Mouse (Mus musculus): ENCODE measurements at regions not wholly inside any gene's neighbourhood (a gene's known extent, or its start where the extent isn't known, plus 50 kb on each side); places are given as distances from the start of the nearest gene placed in this dataset.

DNA sequence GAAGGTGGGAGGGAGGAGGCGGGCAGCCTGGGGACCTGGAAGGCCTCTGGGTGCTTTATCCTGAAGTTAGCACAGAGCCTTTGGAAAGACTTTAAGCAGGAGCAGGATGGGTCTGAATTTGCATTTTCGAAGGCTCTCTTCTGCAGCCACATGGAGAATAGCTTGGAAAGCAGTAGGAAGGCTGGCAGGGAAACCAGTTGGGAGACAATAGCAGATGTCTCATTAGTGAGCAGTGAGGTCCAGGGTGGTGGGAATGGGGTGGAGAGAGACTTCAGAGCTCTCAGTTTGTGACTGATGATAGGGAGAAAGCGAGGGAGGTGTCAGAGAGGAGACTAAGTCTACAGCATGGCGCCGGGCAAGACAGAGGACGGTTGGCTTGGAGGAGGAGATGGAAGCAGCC, 199.1 kb downstream of the Cbln1 start:
- in situ Hi-C loops (cut with MseI, MboI), result no loop called here

DNA sequence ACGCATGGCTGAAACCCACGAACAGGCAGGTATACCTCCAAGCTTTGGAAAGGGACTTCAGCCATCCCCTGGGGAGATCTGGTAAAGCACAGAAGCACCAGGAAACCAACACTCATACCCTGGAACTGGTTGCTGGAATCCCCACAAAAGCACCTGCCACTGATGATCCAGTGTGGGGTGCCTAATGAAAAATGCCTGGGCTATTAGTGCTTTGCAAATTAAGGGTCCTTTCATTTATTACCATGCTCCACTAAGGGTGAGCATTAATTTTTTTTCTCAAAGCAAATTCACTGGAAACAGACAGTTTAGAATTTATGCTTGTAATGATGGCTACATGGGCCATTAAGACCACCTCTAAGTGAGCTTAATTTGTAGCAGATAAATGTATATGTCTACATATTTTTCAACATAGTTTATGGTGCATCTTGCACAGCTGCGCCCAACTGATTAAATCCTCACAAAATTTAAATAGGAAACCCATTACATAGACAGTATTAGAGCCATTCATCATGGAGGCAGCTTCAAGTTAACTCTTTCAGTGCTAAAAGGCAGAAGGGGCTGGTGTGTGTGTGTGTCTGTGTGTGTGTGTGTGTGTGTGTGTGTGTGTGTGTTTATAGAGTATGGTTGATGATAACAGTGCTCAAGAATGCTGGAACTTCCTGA, 201.8 kb downstream of the Cbln1 start:
- in situ Hi-C loops (cut with MseI, MboI), result no loop called here

DNA sequence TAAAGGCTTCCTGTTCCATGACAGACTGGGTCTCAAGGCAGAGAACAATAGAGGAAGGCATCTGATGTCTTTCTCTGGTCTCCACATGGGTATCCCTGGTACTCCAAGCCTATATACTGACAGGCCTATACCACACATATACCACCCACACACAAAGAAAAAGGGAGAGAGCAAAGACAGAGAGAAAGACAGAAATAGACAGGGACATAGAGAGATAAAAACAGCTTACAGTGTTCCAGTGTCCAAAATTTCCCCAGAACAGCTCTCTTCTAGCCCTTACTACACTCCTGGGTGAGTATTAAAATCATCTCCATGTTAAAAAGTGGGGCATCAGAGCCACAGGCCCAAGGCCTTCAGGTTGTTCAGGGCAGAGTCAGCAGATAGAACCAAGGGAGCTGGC, 204.2 kb downstream of the Cbln1 start:
- in situ Hi-C loops (cut with MseI, MboI), result no loop called here

DNA sequence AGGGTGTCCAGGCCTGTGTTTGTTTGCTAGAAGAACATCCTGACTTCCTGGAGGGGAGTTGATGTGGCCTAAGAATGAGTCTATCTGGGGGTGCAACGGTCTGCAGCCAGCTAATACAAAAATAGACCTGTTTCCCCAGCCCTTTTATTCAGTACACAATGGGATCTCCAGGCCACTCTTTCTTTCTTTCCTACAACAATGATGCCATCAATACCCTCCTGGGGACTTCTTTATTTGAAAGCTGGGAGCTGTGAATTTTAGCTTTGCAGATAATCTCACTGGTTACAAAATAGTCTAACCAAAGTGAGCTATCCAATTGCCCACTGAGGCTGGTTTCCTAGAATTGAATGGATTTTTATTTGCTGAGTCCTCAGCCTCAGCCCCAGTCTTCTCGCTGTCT, 207.4 kb downstream of the Cbln1 start:
- in situ Hi-C loops (cut with MseI, MboI), result no loop called here

DNA sequence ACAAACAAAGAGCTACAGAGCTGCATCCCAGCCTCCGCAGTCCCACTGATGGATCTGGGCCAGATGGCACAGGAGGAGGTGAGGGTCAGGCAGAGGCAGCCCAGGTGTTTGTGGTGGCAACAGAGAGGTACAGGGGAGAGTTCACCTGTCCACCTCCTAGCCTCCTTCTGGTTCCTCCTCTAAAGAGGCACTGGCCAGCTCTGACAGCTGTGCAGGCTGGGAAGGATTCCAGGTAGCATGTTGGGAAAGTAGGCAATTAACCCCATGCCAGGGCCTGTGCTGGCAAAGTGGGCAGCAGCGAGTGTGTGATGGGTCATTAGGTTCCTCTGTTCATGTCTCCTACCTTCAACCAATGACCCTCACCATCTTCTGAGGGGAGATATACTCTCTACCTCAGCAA, 212.1 kb downstream of the Cbln1 start:
- in situ Hi-C loops (cut with MseI, MboI), result no loop called here

DNA sequence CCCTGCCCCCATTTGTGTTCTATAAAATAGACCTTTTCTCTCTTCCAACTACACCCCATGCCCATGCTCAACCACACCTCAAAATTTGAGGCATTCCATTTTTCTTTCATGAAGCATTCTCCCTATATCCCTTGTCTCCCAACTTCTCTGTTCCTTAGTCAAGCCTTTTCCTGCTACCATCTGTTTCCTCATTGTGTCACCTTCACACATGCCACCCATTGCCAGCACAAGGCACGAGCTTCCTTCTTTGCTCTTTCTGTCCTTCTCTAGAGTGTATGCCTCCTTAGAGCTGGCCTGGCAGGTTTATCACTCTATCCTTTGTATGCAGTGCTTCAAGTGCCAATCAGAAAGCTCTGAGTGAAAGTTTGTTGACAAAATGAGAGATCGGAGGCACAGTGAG, 229.7 kb downstream of the Cbln1 start:
- in situ Hi-C loops (cut with MseI, MboI), result no loop called here

DNA sequence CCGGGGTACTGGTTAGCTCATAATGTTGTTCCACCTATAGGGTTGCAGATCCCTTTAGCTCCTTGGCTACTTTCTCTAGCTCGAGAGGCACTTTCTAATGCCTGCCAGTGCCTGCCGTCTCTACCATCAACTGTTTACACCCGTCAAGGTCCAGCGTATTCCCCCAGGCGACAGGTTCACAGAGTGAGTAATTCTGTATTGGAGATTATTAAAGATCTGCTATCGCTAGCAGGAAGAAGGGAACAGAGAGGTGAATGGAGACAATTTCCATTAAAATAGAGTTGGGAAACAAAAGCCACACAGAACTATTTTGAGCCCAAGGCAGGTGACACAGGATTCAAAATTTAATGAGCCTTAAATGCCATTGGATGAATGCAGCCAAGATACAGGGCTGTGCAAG, 235.2 kb downstream of the Cbln1 start:
- in situ Hi-C loops (cut with MseI, MboI), result no loop called here

DNA sequence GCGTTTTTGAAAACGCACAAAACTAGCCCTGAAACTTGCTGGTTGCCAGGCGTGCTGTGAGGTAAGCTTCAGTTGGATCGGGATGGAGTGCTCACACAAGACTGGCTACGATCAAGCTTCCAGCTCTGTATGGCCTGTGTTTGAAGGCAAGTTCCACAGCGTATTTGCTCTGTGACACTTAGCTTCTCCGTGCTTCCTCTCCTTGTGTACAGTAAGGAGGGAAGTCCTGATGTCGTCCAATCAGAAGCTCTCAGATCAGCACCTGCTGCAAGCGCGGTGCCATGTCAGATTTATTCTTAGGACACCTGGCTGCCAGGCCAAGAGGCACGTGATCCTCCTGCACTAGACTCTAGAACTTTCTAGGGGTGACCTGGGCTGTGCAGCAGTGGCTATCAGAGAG, 236.0 kb downstream of the Cbln1 start:
- in situ Hi-C loops (cut with MseI, MboI), result no loop called here

DNA sequence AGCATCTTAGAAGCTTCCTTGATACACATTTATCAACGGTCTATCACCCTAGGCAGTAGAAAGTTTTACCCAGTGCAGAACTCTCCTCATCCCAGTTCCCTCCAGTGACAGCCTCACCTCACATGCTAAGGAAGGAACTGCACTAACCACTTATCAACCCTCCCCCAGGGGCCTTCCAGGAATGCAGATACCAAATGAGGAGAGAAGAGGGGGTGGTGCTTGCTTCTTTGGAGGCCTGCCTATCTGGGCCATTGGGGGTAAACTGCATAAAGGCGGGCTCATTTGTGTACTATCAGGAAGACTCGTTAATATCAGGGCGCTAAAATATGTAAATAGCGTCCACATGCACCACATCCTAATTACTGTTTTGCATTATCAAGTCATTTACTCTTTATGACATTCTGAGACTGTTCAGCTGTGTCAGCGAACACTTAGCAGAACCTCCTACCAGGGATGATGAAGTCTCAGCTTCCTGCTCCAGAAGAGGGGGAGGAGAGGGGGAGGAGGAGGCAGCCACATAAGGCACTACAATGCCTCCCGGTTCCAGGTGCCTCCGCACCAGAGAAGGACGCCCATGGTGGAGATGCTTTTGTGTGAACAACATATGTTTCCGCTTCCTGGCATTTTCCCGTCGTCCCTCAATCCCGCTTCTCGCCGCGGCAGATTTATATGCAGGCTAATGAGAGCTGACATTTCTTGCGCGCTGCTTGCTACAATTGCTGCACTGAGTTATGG, 236.9 kb downstream of the Cbln1 start:
- in situ Hi-C loops (cut with MseI, MboI), result no loop called here

DNA sequence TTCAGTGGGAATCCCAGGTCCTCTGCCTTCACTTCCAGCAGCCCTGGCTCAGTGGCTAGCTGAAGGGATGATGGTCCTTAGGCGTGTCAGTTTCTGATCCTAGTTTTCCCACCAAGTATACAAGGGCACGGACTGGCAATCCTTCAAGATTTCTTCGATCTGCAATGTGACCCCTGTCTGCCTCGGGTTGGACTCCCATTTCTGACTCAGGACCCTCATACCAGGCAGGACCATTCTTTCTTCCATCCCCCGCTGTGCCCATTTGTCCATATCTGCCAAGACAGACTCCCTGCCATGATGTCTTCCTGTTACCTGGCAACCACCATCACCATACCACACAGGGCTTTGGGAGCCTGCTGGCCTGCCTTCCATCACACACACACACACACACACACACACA, 238.1 kb downstream of the Cbln1 start:
- in situ Hi-C loops (cut with MseI, MboI), result no loop called here

DNA sequence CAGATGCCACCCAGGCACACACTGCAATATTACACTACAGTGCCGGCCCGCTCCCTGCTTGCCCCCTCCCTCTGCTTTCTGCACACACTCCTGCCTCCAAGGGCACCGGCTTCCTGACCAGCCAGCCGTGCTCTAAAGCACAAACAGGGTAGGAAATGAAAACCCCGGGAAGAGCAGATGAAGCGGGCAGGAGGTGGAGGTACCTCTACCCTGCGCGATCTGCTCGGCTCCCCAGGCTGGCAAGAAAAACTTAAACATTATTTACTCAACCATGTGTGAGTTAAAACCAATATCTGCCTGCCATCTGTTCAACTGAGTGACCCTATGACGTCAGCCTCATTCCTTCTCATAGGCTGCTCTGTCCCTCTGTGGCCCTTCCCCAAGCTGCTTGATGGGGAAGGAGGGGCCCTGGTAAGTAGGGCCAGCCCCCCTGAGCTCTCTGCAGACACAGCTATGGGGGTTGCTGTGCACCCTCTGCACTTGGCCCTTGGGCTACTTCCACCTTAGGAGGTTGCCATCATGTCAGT, 238.5 kb downstream of the Cbln1 start:
- in situ Hi-C loops (cut with MseI, MboI), result no loop called here

DNA sequence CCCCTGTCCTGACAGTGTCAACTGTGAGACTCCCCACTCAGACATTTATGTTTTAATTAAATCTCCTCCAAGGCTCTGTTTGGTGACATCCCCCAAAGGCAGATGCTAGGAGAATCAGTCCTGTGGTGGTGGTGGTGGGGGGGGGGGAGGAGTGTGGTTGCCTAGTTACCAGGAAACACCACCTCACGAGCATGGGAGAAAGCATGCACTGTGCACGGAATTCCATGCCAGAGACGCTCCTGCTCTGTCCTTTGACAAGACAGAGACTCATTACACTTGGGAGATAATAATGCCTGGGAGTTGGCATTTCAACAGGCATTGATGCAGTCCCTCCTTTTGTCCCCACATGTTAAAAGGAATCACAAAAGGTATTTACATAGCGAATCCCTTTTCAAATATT, 240.6 kb downstream of the Cbln1 start:
- in situ Hi-C loops (cut with MseI, MboI), result no loop called here

DNA sequence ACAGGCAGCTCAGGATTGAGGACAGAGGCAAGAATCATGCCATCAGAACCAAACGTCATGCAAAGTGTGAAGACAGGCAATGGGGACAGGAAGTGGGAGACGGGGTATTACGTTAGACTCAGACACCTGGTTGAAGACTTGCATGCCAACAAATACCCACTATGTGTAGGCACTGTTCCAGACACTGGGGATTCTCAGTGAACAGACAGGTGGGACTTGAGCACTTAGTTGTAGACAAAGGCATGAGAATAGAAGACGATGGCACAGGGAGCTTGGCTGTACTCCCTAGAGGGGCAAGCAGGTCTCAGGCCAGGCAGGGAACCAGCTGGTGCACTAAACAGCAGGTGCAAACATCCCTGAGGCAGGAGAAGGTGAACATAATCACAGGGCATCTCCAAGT, 242.3 kb downstream of the Cbln1 start:
- in situ Hi-C loops (cut with MseI, MboI), result no loop called here

DNA sequence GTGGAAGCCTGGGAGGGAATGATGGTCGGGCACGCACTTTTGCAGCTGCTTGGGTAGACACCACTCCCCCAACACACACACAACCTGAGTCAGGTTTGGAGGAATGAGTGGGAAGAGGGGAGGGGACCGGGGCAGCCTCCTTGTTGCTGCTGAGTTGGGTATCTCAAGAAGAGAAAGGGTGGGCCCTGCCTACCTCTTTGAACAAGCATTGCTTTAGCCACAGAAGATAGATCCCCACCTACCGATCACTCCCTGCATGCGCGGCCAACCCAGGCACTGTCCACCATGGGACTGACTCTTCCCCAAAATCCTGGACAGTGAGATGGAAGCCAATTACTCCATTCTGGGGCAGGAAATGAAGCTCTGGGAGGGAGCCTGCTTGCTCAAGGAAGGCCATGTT, 243.2 kb downstream of the Cbln1 start:
- in situ Hi-C loops (cut with MseI, MboI), result no loop called here

DNA sequence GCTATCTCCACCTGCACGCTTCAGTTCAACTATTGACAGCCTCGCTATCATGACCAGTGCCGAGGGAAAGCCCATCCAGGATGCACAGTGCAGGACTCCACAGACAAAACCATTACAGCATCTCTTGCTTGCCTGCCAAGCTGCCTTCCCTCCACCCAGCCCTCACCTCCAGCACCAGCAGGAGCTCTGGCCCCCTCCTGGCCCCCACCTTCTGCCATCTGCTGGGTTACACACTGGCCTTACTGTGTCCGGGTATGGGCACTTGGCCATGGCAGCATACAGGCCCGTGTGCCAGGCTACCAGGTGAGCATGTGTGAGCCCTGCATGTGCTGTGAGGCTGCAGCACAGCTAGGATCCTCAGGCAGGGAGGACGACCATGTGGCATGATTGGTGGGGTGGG, 243.6 kb downstream of the Cbln1 start:
- in situ Hi-C loops (cut with MseI, MboI), result no loop called here

DNA sequence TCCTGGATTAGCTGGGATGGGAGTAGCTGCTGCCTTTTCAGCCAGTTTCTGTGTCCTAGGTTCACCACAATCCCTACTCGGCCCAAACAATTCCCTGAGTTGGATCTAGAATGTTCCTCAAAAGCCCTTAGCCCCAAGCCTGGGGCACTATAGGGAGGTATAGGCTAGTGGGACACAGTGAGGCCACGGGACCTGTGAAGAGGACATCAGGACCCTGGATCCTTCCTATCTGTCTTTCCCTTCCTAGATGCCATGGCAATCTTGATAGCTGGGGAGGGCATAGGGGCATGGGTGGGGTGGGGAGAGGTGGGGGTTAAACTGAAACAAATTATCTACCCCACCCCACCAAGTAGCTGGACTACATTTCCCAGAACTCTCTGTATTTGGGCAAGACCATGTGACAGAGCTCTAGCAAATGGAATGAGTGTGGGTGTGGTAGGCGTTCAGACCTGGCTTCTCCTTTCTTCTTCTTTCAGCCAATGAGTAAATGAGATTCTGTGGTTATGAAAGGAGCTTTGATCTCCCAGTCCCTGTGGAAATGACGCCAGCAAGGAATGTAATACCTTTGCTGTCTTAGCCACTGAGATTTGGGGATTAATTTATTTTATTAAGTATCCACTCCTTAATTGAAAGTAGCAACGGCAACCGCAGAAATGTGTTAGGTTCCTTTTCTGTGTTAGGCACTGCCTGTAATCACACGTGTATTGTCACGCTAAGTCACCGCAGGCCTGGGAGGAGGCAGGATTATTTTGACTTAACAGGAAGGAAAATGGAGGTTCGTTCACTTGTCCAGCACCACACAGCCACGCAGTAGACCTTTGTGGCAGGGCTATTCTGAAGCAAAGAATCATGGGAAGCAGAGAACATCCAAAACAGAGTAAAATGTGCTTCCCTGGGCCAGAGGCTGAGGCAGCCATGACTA, 246.6 kb downstream of the Cbln1 start:
- in situ Hi-C loops (cut with MseI, MboI), result no loop called here

DNA sequence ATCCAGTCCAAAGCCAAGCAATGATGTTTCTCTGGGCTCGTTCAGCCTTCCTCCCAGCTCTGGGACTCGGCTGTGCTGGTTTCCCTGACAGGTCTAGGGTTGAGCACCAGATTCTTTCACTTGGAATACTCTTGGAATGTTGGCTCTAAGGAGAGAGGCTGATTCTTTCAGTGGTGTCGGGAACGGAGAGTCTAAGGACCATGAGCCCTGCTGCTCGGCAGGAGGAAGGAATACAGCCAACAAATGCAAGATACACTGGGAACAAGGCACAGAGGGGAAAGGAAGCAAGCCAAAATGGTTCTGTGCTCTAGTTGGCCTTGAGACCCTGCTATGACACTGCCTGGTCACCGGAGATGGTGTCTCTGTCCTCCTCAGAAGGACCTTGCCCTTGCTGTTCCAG, 251.8 kb downstream of the Cbln1 start:
- in situ Hi-C loops (cut with MseI, MboI), result no loop called here

DNA sequence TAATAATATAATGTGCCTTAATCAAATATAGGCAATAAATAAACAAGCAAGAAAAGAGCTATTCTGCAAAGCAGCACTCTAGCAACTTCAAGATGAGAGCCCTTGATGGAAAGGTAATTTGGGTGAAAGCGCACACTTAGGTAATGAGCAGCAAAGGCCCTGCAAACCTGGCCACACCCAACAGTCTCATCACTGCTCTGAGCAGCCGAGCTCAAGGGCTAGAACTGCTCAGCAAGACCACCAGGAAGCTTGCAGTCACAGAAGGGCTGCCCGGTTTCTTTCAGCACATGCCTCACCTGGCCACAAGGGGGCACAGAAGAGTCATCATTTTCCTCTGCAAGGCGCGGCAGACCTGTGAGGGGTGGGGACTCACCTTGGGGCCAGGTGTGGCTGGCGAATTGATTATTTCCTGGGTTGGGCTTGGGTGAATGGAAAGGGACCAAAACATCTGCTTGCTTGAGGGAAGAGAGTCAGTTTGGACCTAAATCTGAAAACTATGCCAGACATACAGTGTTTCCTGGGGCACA, 253.4 kb downstream of the Cbln1 start:
- in situ Hi-C loops (cut with MseI, MboI), result loop anchor here (10.0 kb wide), 1 partner anchor 316 kb away; no protein-coding TSS in a partner anchor

DNA sequence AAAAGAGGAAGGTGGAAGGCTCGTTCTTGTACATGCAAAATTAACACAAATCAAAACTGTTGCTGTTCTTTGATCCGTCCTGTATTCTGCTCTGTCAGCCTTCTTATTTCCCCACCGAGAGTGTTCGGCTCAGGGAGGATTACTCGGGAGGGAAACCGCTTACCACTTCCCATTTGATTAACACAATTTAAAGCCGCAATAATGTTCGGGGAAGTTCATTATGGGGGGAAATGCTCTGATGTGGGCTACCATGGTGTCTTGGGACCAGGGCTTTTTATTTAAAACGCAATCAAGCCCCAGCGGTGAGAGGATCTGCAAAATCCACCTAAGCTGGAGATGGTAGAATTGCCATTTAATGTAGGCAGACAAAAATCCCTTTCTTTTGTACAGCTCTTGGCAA, 257.4 kb downstream of the Cbln1 start:
- in situ Hi-C loops (cut with MseI, MboI), result loop anchor here (10.0 kb wide), 1 partner anchor 320 kb away; no protein-coding TSS in a partner anchor

DNA sequence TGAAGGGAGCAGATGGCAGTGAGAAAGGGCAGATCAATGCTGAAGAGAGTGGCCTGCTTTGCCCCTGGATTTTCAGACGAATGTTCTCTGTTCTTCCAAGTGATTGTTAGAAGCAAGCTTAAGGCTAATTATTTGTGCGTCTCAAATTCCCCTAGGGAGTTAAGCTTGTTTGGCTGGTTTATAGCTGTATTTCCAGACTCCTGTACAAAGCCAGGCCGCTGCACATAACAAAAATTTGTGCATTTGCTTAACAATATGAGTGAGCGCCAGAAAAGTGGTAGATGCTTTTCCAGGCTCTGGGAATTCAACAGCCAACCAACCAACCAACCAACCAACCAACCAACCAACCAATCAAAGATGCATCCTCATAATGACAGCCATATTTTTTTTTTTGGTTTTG, 261.9 kb downstream of the Cbln1 start:
- in situ Hi-C loops (cut with MseI, MboI), result loop anchor here (10.0 kb wide), 1 partner anchor 324 kb away; no protein-coding TSS in a partner anchor

DNA sequence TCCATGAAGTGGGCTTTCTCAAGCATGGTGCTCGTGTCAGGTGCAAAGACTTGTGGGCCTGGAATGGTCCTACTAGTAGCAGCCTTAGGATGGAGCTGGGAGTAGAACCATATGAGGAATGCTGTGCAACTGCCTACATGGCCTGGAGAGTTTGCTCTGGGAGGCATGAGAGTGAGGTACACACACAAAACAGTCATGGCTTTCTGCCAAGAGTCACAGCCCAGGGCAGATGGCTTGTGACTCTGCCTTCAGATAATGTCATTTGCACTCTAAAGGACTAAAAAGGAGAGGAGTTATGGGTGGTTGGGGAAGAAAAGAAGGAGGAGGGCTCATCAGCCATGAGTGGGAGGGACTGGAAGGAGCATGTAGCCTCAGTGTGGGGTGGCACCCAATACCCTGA, 263.1 kb downstream of the Cbln1 start:
- in situ Hi-C loops (cut with MseI, MboI), result no loop called here

DNA sequence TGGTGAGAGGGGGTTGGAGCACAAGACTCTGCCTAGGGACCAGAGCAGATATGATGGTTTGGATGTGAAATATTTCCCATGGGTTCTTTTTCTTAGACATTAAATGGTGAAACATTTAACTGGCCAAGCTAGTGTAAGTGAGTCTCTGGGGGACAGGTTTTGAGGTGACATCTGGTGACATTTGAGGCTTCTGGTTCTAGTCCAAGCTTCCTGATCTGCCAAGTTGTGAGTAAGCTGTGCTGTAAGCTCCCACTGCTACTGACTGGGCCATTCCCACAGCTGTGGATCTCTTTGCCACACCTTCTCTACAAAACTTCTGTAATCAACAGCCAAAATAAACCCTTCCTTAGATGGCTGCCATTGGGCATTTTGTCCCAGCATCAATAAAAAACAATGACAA, 264.4 kb downstream of the Cbln1 start:
- in situ Hi-C loops (cut with MseI, MboI), result no loop called here
